Mouse (Mus musculus): ENCODE data around the gene Btrc.

- TF ChIP-seq CTCF (IDR thresholded peaks at IDR 0.05; ENCODE audit: low read depth) (no peak), EP300 (optimal IDR thresholded peaks at IDR 0.05) (no peak)
Measured at GRCm38 (mm10) chr19:45511406-45511805, 147.9 kb downstream of the Btrc start.
